Mouse (Mus musculus): ENCODE measurements around the gene Ubl3.

Gene Ubl3

DNA sequence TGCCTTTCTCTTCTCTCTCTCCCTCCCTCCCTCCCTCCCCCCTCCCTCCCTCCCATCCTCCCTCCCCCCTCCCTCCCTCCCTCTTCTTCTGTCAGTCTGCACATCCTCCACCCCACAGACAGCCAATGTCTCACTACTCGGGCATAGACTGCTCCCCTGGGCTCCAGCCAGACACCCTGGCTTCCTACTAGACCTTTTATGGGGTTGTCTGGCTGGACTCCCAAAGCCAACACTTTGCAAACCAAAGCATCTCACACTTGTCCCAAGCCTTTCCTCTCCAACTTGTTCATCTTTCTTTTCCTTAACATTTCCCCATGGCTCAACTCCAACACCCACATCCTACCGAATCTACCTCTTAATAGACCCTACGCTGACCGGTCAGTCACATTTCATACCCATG, 10.7 kb upstream of the Ubl3 start:
- no peak for DNase-seq (ENCODE audit: low read depth, low spot score)

DNA sequence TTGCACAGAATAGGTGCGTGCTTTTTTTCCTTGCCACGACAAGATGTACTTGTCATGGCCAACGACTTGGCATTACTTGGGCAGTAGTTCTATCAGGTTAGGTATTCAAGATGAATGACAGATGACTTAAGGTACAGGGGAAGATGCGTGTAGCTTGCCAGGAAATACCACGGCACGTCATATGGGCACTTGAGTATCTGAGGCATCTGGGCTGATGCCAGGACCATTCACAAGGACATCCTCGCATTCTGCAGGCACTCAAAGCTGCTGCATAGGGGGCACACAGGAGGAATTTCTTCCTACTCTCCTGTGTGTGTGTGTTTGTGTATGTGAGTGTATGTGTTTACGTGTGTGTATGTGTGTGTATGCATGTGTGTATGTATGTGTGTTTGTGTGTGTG, 9.6 kb upstream of the Ubl3 start:
- DNase-seq (ENCODE audit: low read depth, low spot score), result no peak

GRCm38 (mm10) chr5:148559261-148559958, 6.8 kb upstream of the Ubl3 start:
- no peak for DNase-seq (ENCODE audit: low read depth, low spot score)

- DNase-seq (ENCODE audit: low read depth, low spot score), result no peak
Observed at GRCm38 (mm10) chr5:148558472-148558871, 5.9 kb upstream of the Ubl3 start.

- DNase-seq (ENCODE audit: low read depth, low spot score), result no peak
Observed at GRCm38 (mm10) chr5:148556509-148556908, 3.9 kb upstream of the Ubl3 start.

GRCm38 (mm10) chr5:148555156-148555555, 2.6 kb upstream of the Ubl3 start:
- no peak for DNase-seq (ENCODE audit: low read depth, low spot score)

- DNase-seq (ENCODE audit: low read depth, low spot score), result no peak
Observed at GRCm38 (mm10) chr5:148554701-148555100, 2.1 kb upstream of the Ubl3 start.

DNA sequence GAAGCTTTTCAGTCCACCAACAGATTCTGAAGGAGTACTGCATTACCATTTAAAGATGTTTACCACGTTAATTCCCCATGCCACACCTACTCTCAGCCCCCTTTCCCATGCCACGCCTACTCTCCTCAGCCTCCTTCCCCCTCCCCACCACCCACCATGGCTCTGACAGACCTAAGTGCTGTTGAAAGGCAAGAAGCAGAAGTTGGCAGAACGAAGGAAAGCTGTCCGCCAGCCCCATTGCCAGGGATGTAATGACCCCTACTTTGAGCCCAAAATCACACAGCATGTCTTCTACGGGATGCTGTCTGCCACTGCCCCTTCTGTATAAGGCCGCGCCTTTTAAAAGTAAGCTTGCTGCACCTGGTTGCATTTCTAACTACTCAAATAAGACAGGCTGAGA, 1.7 kb upstream of the Ubl3 start:
- no peak for DNase-seq (ENCODE audit: low read depth, low spot score)

DNA sequence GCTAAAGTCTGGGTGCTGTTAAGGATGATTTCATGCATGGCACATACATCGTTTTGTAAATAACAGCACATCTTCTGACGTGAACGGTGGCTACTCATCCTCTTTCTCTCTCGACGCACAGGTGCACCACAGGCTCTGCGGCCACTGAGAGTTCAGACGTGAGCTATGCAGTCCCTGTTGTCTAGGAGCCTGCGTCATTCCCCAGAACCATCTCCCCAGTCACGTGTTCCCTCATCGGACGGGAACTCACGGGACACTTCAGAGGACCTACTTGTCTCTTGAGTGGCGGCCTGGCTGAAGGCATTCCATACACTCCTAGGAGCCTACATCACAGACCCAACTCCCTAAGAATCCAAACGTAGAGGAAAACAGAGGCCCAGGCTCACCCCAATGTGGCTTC, 1.1 kb upstream of the Ubl3 start:
- no peak for DNase-seq (ENCODE audit: low read depth, low spot score)

GRCm38 (mm10) chr5:148551764-148552136, 839 bp downstream of the Ubl3 start:
- no peak for DNase-seq (ENCODE audit: low read depth, low spot score)

- peak; percentile 31 for DNase-seq (ENCODE audit: low read depth, low spot score)
Observed at GRCm38 (mm10) chr5:148550821-148551763, 1.5 kb downstream of the Ubl3 start.

DNA sequence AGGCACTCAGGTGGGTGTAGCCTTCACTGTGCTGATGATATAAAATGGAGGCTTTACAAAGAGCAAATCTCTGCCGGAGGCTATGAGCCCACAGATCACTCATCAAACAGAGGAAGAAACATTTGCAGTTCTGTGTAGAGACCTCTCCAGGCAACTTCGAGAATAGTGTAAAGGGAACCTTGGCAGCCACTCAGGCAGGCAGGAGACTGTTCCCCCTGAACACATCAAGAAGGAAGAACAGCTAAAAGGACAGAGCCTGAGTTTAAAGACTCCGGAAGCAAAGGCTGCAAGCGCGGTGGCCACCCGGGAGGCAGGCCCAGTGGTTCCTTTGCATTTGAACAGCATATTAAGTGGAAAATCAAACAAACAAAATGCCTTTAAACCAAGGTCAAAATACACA, 2.2 kb downstream of the Ubl3 start:
- no peak for DNase-seq (ENCODE audit: low read depth, low spot score)

- peak; percentile 41 for DNase-seq (ENCODE audit: low read depth, low spot score)
Observed at GRCm38 (mm10) chr5:148549307-148549706, 3.3 kb downstream of the Ubl3 start.

DNA sequence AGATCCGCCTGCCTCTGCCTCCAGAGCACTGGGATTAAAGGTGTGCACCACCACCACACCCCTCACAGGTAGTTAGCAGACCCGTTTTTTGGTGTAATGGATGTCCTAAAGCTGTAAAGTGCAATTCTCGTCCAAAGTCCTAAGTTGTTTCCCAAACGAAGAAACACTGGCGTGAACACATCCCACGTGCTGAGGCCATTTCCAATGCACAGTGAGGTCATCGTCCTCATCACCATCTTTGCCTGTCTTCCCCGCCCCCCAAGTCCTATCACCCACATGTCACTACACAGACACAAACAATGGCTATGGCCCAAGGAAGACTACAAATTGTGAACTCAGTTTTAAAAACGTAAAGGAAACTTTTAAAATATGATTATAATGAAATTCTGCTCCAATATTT, 4.0 kb downstream of the Ubl3 start:
- no peak for DNase-seq (ENCODE audit: low read depth, low spot score)

DNA sequence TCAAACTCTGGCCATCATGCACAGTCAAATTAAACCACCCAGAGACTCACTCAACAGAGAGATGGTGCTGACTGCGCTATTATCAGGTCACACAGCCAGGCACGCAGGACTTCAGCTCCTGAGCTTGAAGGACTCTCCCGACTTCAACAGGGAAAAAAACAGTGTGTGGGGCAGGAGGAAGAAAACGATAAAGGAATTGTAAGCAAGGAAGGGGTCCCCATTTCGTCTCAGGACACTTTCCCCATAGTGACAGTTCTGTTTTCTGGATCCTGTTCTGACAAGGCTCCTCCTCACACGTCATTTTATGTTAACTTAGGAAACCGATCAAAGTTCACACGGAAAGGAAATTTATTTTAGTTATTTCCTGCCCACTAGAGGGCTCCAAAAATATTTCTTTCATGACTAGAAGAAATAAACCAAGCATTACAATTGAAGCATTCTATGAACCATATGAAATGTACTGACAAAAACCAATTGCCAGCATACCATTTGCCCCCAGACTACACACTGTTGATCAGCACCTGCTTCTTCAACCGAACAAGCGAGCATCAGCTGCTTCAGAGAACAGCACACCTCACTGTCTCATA, 4.6 kb downstream of the Ubl3 start:
- no peak for DNase-seq (ENCODE audit: low read depth, low spot score)

GRCm38 (mm10) chr5:148546970-148547369, 5.6 kb downstream of the Ubl3 start:
- no peak for DNase-seq (ENCODE audit: low read depth, low spot score)

GRCm38 (mm10) chr5:148544733-148545132, 7.9 kb downstream of the Ubl3 start:
- DNase-seq (ENCODE audit: low read depth, low spot score), result no peak

DNA sequence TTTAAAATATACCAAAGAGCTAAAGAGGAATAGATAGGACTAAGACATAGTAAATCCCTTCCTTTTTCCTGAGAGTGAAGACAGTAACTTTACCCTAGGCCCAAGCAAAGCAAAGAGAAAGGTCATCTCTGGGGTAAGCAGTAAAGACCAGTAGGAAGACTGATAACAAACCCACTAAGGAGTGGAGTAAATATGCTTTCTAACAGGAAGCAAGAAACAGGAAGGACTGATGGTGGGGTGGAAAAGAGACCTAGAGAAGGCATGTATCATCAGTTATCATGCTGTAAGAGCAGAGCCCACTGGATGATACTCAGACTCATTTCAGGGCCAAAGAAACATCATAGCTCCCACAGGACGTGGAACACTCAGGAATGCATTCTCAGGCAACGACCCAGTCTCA, 10.4 kb downstream of the Ubl3 start:
- DNase-seq (ENCODE audit: low read depth, low spot score), result no peak

DNA sequence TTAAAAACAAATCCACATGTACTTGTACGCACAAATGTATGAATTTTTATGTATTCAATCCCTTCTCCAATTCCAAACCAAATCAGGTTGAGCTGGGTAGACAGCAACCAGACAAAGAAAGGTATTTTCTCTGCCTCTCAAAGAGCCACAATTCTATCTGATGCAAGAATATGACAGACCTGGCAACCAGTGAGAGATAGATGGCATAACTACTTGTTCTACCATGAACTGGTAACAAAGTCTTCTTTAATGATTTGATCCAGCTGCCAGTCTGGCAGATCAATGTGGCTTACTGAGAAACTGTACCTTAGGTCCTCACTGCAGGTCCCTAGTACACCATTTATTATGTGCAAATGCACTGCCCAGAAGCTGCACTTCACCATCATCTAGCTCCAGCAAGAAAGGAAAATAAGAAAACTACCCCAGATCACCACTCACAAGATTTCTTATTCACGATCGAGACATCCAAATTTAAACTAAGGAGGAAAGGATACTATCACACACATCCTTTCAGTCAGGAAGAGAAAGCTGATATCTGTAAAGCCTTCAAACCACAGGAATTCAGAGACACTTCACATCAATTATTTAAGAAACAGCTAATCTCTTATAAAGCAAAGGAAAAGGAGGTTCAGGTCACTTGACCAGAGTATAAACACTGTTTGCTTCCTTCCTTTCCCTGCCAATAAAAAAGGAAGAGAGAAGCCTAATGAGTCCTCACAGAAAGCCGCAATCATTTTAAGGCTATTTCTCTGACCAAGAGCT, 16.7 kb downstream of the Ubl3 start:
- no peak for DNase-seq (ENCODE audit: low read depth, low spot score)

DNA sequence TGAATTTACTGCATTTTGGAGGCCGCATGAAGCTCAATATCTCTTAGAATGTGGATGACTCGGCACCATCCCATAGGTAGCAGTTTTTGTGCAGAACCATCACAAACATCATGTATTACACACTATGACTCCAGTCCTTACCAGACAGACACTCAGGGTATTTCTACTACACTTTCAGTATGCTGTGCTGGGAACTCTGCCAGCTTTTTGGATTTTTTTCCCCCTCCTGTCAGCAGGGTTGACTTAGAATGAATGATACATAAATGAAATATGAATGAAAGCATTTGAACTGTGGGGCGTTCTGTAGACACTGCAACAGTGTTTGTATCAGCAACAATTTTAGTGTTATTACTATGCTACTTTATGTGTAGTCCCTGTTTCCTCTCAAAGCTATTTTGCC, 17.9 kb downstream of the Ubl3 start:
- DNase-seq (ENCODE audit: low read depth, low spot score), result no peak

GRCm38 (mm10) chr5:148533924-148534323, 18.7 kb downstream of the Ubl3 start:
- no peak for DNase-seq (ENCODE audit: low read depth, low spot score)

DNA sequence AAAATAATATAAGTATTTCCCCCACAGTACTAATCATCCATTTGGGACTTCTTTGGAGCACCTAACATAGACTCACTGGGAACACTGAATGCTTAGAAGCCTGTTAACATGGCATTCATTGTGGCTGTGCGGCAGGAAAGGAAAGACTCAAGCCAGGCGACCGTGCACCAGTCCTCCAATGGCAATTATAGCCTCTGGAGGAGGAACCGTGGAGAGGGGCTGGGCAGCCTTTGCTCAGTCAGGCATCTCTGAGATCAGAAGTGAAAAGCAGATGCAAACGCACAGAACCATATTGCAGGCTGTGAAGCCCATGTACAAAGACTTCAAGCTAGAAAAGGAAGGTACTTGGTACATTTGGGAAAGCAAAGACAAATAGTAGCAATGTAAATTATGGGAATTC, 20.4 kb downstream of the Ubl3 start:
- no peak for DNase-seq (ENCODE audit: low read depth, low spot score)
